Comparison of ENCODE assay signal across 13 mouse cellular contexts in the genomic region with DNA sequence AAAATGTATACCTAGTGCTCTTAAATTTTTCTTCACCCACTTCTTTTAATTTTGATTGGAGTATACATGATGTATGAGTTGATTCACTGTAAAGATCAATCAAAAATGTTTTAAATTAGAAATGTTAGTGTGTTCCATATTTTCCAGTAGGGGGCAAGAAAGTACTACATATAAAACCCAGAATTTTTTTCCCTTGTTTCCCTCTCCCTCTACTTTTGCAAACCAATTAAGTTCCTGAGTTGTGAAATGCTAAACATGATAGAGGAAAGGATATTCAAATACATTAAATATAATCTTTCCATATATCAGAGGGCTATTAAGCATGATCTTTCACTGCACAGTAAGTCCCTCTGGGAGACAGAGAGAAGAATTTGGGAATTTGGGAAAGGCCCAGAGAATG.
A peak's percentile ranks its signal among the peaks of the same experiment; 100 is the strongest.
DNase-seq lines count a peak whose midpoint lies in the region; ATAC-seq and TF ChIP-seq lines count a peak whose summit lies in the region.
"Had no signal": no experiment of that assay in that cellular context is flagged by ENCODE, and none has a peak within 500 bp of the region (broad histone marks: within the 10 kb centered on the region; RNA-seq: fewer than 3 reads in every experiment).

No protein-coding gene starts in this region.

- no peak overlapping the region for H3K4me3 ChIP-seq in cerebellum, adult 2 months (replicated peaks; ENCODE audit: insufficient read depth, low read depth, low read length)
- no peak overlapping the region for H3K4me3 ChIP-seq in hindbrain, postnatal 0 days (ENCODE audit: low read length)
- H3K4me3 ChIP-seq in hindbrain, embryonic 13.5 days = no peak overlapping the region
- H3K4me3 ChIP-seq in midbrain, embryonic 15.5 days = no peak overlapping the region
- H3K4me3 ChIP-seq in midbrain, embryonic 10.5 days = no peak overlapping the region
- H3K4me3 ChIP-seq: embryonic facial prominence, embryonic 12.5 days had no signal

- peak; percentile 36; the same call in 1 of the 2 replicates for TF ChIP-seq CTCF in cerebellum, adult 2 months (IDR thresholded peaks at IDR 0.05; ENCODE audit: borderline replicate concordance, insufficient read depth, low read depth, low read length)
- TF ChIP-seq CTCF in hindbrain, postnatal 0 days (IDR thresholded peaks at IDR 0.05; ENCODE audit: low read depth) = peak; percentile 54

- H3K27ac ChIP-seq in cerebellum, adult 2 months (ENCODE audit: insufficient read depth, low read length) = no peak overlapping the region
- no peak overlapping the region for H3K27ac ChIP-seq in hindbrain, postnatal 0 days
- H3K27ac ChIP-seq in hindbrain, embryonic 13.5 days = no peak overlapping the region
- no peak overlapping the region for H3K27ac ChIP-seq in midbrain, embryonic 15.5 days
- H3K27ac ChIP-seq in midbrain, embryonic 10.5 days (replicated peaks) = no peak overlapping the region
- H3K27ac ChIP-seq: embryonic facial prominence, embryonic 12.5 days; liver, embryonic 14.5 days had no signal

- H3K27me3 ChIP-seq in cerebellum, adult 2 months (ENCODE audit: control insufficient read depth, insufficient read depth, low read length) = no peaks in the 10 kb centered on the region
- no peaks in the 10 kb centered on the region for H3K27me3 ChIP-seq in hindbrain, postnatal 0 days (ENCODE audit: insufficient read depth, low read length)
- H3K27me3 ChIP-seq in hindbrain, embryonic 13.5 days = no peaks in the 10 kb centered on the region
- H3K27me3 ChIP-seq in midbrain, embryonic 15.5 days (replicated peaks) = no peaks in the 10 kb centered on the region
- H3K27me3 ChIP-seq in midbrain, embryonic 10.5 days (ENCODE audit: low read depth, poor library complexity, severe bottlenecking) = no peaks in the 10 kb centered on the region
- H3K27me3 ChIP-seq: embryonic facial prominence, embryonic 12.5 days had no signal

- no peak overlapping the region for H3K9ac ChIP-seq in hindbrain, postnatal 0 days (replicated peaks; ENCODE audit: low read length)
- no peak overlapping the region for H3K9ac ChIP-seq in hindbrain, embryonic 13.5 days
- no peak overlapping the region for H3K9ac ChIP-seq in midbrain, embryonic 15.5 days
- H3K9ac ChIP-seq: embryonic facial prominence, embryonic 12.5 days; liver, embryonic 14.5 days had no signal

- no peaks in the 10 kb centered on the region for H3K36me3 ChIP-seq in hindbrain, postnatal 0 days (ENCODE audit: insufficient read depth, low read length)
- no peaks in the 10 kb centered on the region for H3K36me3 ChIP-seq in hindbrain, embryonic 13.5 days
- H3K36me3 ChIP-seq in midbrain, embryonic 15.5 days (replicated peaks) = no peaks in the 10 kb centered on the region
- H3K36me3 ChIP-seq in midbrain, embryonic 10.5 days = no peaks in the 10 kb centered on the region
- H3K36me3 ChIP-seq: embryonic facial prominence, embryonic 12.5 days had no signal

- no peak overlapping the region for H3K4me2 ChIP-seq in hindbrain, postnatal 0 days (ENCODE audit: low read depth, low read length)
- no peak overlapping the region for H3K4me2 ChIP-seq in hindbrain, embryonic 13.5 days
- H3K4me2 ChIP-seq in midbrain, embryonic 15.5 days = no peak overlapping the region
- H3K4me2 ChIP-seq: embryonic facial prominence, embryonic 12.5 days had no signal

- no peaks in the 10 kb centered on the region for H3K4me1 ChIP-seq in cerebellum, adult 2 months (ENCODE audit: control insufficient read depth, insufficient read depth, low read length)
- no peaks in the 10 kb centered on the region for H3K4me1 ChIP-seq in hindbrain, postnatal 0 days (ENCODE audit: insufficient read depth, low read length)
- H3K4me1 ChIP-seq in hindbrain, embryonic 13.5 days (replicated peaks) = no peaks in the 10 kb centered on the region
- H3K4me1 ChIP-seq in midbrain, embryonic 15.5 days = no peaks in the 10 kb centered on the region
- no peaks in the 10 kb centered on the region for H3K4me1 ChIP-seq in midbrain, embryonic 10.5 days
- H3K4me1 ChIP-seq: embryonic facial prominence, embryonic 12.5 days had no signal

- no peak for DNase-seq in cerebellum, adult 2 months
- DNase-seq in cerebellum, postnatal 25 days = no peak
- peak; percentile 69 for DNase-seq in hindbrain, postnatal 0 days (ENCODE audit: low spot score)
- DNase-seq in midbrain, embryonic 10.5 days (ENCODE audit: low spot score) = no peak
- DNase-seq in cerebellum, adult 8-10 months = no peak
- DNase-seq in adrenal gland, postnatal 10 days = no peak
- DNase-seq: adrenal gland, postnatal 25 days; cerebellum, adult 11-12 months; kidney, adult 8-10 months had no signal

- ATAC-seq in hindbrain, postnatal 0 days = no peak
- ATAC-seq in hindbrain, embryonic 13.5 days (ENCODE audit: low FRiP score) = no peak
- 0 out of 2 replicates have a peak, but pooled peaks have one; percentile 33 for ATAC-seq in midbrain, embryonic 15.5 days (replicated peaks)

- H3K9me3 ChIP-seq in hindbrain, postnatal 0 days (ENCODE audit: low read length) = no peaks in the 10 kb centered on the region
- H3K9me3 ChIP-seq in hindbrain, embryonic 13.5 days = no peaks in the 10 kb centered on the region
- H3K9me3 ChIP-seq in midbrain, embryonic 15.5 days = no peaks in the 10 kb centered on the region
- H3K9me3 ChIP-seq in midbrain, embryonic 10.5 days (replicated peaks) = no peaks in the 10 kb centered on the region
- H3K9me3 ChIP-seq: embryonic facial prominence, embryonic 12.5 days had no signal

- no peak for TF ChIP-seq POLR2A in cerebellum, adult 2 months (IDR thresholded peaks at IDR 0.05; ENCODE audit: borderline replicate concordance, insufficient read depth, low read length)
